Mouse (Mus musculus): Measurements from ENCODE around the gene Aldh3b1. TPM values are rescaled to one million over a fixed set of nuclear protein-coding genes. Genes with fewer than 3 reads are reported as not detected.

The Aldh3b1 gene
- polyA plus RNA-seq, 1 experiment, result 0.66 TPM

DNA sequence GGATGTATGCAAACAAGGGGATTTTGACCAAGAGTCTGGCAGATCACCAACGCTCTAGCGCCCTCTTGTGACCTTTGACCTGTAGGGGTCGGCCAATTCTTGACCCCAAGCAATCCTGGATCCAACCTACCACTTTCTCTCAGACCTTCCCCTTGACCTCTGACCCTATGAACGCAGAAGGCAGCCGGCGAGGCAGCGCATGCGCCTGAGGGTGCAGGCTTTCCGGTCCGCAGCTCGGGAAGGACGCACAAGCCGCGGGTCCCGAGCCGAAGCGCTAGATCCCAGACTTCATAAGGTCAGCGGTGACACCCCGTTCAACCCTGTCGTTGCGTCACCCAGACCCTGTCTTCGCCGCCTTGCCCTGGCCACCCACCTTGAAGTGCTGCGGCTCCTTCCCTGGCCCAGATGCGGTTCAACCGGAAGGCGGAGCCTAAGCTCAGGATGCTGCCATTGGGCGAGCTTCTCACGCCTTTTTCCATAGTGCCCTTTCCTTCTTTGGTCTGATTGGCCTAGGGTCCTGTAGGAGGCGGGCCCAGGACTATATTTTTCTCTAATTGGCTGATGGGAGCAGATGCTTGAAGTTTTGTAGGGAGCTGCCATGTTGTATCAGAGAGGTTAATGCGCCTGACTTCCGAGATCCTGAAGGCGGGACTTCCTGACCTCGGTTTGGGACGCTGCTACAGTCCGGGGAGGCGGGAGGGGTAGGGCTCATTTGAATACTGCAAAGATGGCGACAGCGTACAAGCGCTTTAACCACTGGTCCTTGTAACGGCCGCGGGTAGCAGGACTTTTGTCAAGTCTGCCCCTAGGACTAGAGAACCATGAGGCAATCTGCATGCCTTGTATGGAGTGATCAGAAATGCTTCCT lies 17.0 kb downstream of the Aldh3b1 start, which contains the start of gene Ndufs8:
TSS of gene Ndufs8 (minus strand) at position 438 of the 868 bp plus-strand sequence.
- no peaks in the 10 kb centered on the region for H3K27me3 ChIP-seq (ENCODE audit: control insufficient read depth, insufficient read depth, low read length, poor library complexity, severe bottlenecking)
- peak; percentile 71 for TF ChIP-seq CTCF (IDR thresholded peaks at IDR 0.05; ENCODE audit: low read depth, low read length)
- TF ChIP-seq EP300 (IDR thresholded peaks at IDR 0.05; ENCODE audit: insufficient read depth, low read depth, low read length), result no peak
- peak; percentile 64 for TF ChIP-seq POLR2A (IDR thresholded peaks at IDR 0.05; ENCODE audit: insufficient read depth, low read length)
- H3K27ac ChIP-seq (ENCODE audit: insufficient read depth, low read length), result peak within 1 kb of the TSS; percentile 67; the same call in 1 of the 2 replicates
- no peaks in the 10 kb centered on the region for H3K36me3 ChIP-seq (ENCODE audit: control insufficient read depth, insufficient read depth, low read length, poor library complexity, severe bottlenecking)
- no peaks in the 10 kb centered on the region for H3K9me3 ChIP-seq (replicated peaks; ENCODE audit: control insufficient read depth, insufficient read depth, low read length, poor library complexity, severe bottlenecking)
- no peaks in the 10 kb centered on the region for H3K4me1 ChIP-seq (ENCODE audit: control insufficient read depth, insufficient read depth, low read length)
- H3K9ac ChIP-seq (ENCODE audit: low read depth, poor library complexity, severe bottlenecking), result peak within 1 kb of the TSS; percentile 90
- H3K4me3 ChIP-seq (ENCODE audit: low read depth, low read length), result peak within 1 kb of the TSS; percentile 99

GRCm38 (mm10) chr19:3910206-3910605 lies 19.4 kb downstream of the Aldh3b1 start:
- peaks cover 5% of the 10 kb centered on the region for H3K4me1 ChIP-seq (ENCODE audit: control insufficient read depth, insufficient read depth, low read length)
- H3K27me3 ChIP-seq (ENCODE audit: control insufficient read depth, insufficient read depth, low read length, poor library complexity, severe bottlenecking), result no peaks in the 10 kb centered on the region
- no peaks in the 10 kb centered on the region for H3K36me3 ChIP-seq (ENCODE audit: control insufficient read depth, insufficient read depth, low read length, poor library complexity, severe bottlenecking)
- no peak overlapping the region for H3K9ac ChIP-seq (ENCODE audit: low read depth, poor library complexity, severe bottlenecking)
- no peak overlapping the region for H3K27ac ChIP-seq (ENCODE audit: insufficient read depth, low read length)
- no peak for TF ChIP-seq EP300 (IDR thresholded peaks at IDR 0.05; ENCODE audit: insufficient read depth, low read depth, low read length)
- no peak for TF ChIP-seq POLR2A (IDR thresholded peaks at IDR 0.05; ENCODE audit: insufficient read depth, low read length)
- no peak for TF ChIP-seq CTCF (IDR thresholded peaks at IDR 0.05; ENCODE audit: low read depth, low read length)
- H3K9me3 ChIP-seq (replicated peaks; ENCODE audit: control insufficient read depth, insufficient read depth, low read length, poor library complexity, severe bottlenecking), result no peaks in the 10 kb centered on the region
- H3K4me3 ChIP-seq (ENCODE audit: low read depth, low read length), result no peak overlapping the region

DNA sequence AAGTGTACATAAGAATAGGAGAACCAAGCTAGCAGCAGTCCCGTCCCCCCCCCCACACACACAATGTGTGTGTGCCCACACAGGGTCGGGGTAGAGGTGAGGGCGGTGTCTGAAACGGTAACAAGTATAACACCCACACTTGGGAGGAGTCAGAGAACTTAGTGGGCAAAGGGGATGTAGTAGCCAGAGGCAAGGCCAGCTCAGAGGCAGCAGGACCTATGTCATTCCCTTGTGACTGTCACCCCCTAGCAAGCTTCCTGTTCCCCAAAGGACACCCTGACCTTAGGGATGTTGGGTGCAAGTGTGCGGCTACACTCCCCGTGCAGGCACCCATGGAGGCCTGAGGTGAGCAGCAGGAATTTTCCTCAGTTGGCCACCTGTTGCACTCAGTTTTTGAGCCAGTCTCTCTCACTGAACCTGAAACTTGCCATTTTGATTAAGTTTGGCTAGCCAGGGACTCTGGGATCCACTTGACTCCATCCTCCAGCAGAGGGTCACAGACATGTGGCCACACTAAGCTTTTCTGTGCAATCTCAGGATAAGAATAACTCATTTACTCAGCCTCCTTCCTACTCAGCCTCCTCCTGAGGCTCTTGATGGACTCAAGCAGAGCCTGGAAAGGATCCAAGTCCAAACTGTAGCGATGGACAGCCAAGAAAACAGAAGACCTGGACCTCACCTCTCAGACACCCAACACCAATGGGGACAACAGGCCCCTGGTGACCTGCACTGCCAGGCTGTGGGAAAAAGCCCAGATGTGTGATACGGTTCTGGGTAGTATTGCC lies 21.5 kb downstream of the Aldh3b1 start:
- no peak overlapping the region for H3K27ac ChIP-seq (ENCODE audit: insufficient read depth, low read length)
- no peaks in the 10 kb centered on the region for H3K27me3 ChIP-seq (ENCODE audit: control insufficient read depth, insufficient read depth, low read length, poor library complexity, severe bottlenecking)
- H3K4me1 ChIP-seq (ENCODE audit: control insufficient read depth, insufficient read depth, low read length), result peaks cover 5% of the 10 kb centered on the region
- TF ChIP-seq POLR2A (IDR thresholded peaks at IDR 0.05; ENCODE audit: insufficient read depth, low read length) (no peak), EP300 (IDR thresholded peaks at IDR 0.05; ENCODE audit: insufficient read depth, low read depth, low read length) (no peak), CTCF (IDR thresholded peaks at IDR 0.05; ENCODE audit: low read depth, low read length) (no peak)
- no peak overlapping the region for H3K9ac ChIP-seq (ENCODE audit: low read depth, poor library complexity, severe bottlenecking)
- no peaks in the 10 kb centered on the region for H3K9me3 ChIP-seq (replicated peaks; ENCODE audit: control insufficient read depth, insufficient read depth, low read length, poor library complexity, severe bottlenecking)
- no peaks in the 10 kb centered on the region for H3K36me3 ChIP-seq (ENCODE audit: control insufficient read depth, insufficient read depth, low read length, poor library complexity, severe bottlenecking)
- no peak overlapping the region for H3K4me3 ChIP-seq (ENCODE audit: low read depth, low read length)

- Histone ChIP-seq H3K27ac (ENCODE audit: insufficient read depth, low read length) (no peak within 1 kb of the TSS), H3K4me3 (ENCODE audit: low read depth, low read length) (peak within 1 kb of the TSS; percentile 56), H3K27me3 (ENCODE audit: control insufficient read depth, insufficient read depth, low read length, poor library complexity, severe bottlenecking) (no peaks in the 10 kb centered on the region), H3K4me1 (ENCODE audit: control insufficient read depth, insufficient read depth, low read length) (peaks cover 5% of the 10 kb centered on the region), H3K9me3 (replicated peaks; ENCODE audit: control insufficient read depth, insufficient read depth, low read length, poor library complexity, severe bottlenecking) (no peaks in the 10 kb centered on the region), H3K36me3 (ENCODE audit: control insufficient read depth, insufficient read depth, low read length, poor library complexity, severe bottlenecking) (no peaks in the 10 kb centered on the region), H3K9ac (ENCODE audit: low read depth, poor library complexity, severe bottlenecking) (peak within 1 kb of the TSS; percentile 53)
- no peak for TF ChIP-seq POLR2A (IDR thresholded peaks at IDR 0.05; ENCODE audit: insufficient read depth, low read length)
- TF ChIP-seq EP300 (IDR thresholded peaks at IDR 0.05; ENCODE audit: insufficient read depth, low read depth, low read length), result no peak
- TF ChIP-seq CTCF (IDR thresholded peaks at IDR 0.05; ENCODE audit: low read depth, low read length), result no peak
Measured at GRCm38 (mm10) chr19:3906795-3907786, 22.5 kb downstream of the Aldh3b1 start, which contains the start of gene Tcirg1. TSS of gene Tcirg1 (minus strand) at chr19:3907133.

DNA sequence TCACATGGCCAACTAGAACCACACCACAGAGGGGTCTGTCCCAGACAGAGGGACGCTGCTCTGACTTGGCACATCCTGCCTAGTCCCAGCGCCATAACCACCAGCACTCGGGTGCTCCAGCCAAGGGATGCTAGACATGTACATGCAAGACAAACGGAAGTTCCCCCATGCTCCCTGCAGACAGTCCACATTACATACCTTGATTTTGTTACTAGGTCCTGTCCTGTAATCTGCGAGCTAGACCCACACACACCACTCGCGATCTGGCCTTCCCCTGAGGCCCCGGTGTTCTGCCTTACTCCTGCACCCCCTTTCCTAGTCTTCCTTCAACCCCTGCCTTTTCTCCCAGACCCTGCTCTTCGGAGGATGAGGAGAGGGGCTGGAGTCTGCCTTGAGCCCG lies 23.3 kb downstream of the Aldh3b1 start:
- Histone ChIP-seq H3K9me3 (replicated peaks; ENCODE audit: control insufficient read depth, insufficient read depth, low read length, poor library complexity, severe bottlenecking) (no peaks in the 10 kb centered on the region), H3K27ac (ENCODE audit: insufficient read depth, low read length) (no peak overlapping the region), H3K9ac (ENCODE audit: low read depth, poor library complexity, severe bottlenecking) (peak overlapping the region; percentile 53), H3K4me1 (ENCODE audit: control insufficient read depth, insufficient read depth, low read length) (peaks cover 5% of the 10 kb centered on the region), H3K36me3 (ENCODE audit: control insufficient read depth, insufficient read depth, low read length, poor library complexity, severe bottlenecking) (no peaks in the 10 kb centered on the region), H3K4me3 (ENCODE audit: low read depth, low read length) (peak overlapping the region; percentile 56), H3K27me3 (ENCODE audit: control insufficient read depth, insufficient read depth, low read length, poor library complexity, severe bottlenecking) (no peaks in the 10 kb centered on the region)
- no peak for TF ChIP-seq POLR2A (IDR thresholded peaks at IDR 0.05; ENCODE audit: insufficient read depth, low read length)
- no peak for TF ChIP-seq CTCF (IDR thresholded peaks at IDR 0.05; ENCODE audit: low read depth, low read length)
- TF ChIP-seq EP300 (IDR thresholded peaks at IDR 0.05; ENCODE audit: insufficient read depth, low read depth, low read length), result no peak

Measured in ES-Bruce4 (cell line).